Mouse (Mus musculus): ENCODE data around the gene Hrg.
"Not testable (repeated sequence)": the region's sequence is repeated elsewhere in the genome, so short reads cannot be mapped to it uniquely, and the experiment has no call there.

The Hrg gene

DNA sequence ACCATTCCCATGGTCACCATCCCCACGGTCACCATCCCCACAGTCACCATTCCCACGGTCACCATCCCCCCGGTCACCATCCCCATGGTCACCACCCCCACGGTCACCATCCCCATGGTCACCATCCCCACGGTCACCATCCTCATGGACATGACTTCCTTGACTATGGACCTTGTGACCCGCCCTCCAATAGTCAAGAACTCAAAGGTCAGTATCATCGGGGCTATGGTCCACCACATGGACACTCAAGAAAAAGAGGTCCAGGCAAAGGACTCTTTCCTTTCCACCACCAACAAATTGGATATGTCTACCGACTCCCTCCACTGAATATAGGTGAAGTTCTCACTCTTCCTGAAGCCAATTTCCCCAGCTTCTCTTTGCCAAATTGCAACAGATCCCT lies 10.2 kb downstream of the Hrg start:
- no peak for DNase-seq (ENCODE audit: low spot score in 2 of 2)

GRCm38 (mm10) chr16:22962256-22962655 lies 11.4 kb downstream of the Hrg start:
- no peak for DNase-seq (ENCODE audit: low spot score in 2 of 2)

DNA sequence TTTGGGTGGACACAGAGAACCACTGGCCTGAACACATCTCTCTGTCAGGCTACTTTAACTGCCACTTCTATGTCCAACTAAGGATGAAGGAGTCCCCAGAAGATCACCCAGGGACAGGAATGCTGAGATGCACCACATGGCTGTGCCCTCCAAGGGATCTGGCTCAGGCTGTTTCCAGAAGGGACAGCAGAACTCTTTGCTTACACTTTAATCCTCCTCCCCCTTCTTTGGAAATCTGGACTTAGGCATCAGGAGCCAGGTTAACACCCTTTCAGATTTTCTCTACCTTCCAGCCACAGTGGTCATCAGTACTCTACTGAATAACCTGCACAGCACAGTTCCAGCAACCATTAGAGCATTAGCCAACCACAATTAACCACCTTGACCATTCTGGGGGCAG lies 12.4 kb downstream of the Hrg start:
- DNase-seq (ENCODE audit: low spot score in 2 of 2) = no peak

GRCm38 (mm10) chr16:22967383-22968030 lies 16.6 kb downstream of the Hrg start:
- no peak for DNase-seq (ENCODE audit: low spot score in 2 of 2)

DNA sequence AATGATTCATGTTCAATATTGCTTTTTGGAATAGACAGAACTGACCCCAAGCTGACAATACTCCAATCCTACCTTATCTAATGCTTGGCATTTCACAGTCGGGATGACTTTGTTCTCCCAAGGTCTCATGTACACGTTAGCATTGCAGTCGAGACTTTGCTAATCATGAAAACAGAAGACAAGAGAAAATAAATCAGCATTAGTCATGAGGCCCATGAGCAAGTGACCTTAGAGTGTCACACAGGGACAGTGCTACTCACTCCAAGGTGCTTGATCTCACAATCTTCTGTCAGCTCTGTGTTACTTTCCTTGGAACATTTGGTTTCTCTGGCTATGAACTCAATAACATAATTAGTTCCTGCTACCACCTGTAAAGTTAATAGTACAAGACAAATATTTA lies 46.1 kb downstream of the Hrg start:
- DNase-seq (ENCODE audit: low spot score in 2 of 2) = not testable (repeated sequence)
